Comparison of ENCODE assay signal across 14 mouse cellular contexts in the genomic region with DNA sequence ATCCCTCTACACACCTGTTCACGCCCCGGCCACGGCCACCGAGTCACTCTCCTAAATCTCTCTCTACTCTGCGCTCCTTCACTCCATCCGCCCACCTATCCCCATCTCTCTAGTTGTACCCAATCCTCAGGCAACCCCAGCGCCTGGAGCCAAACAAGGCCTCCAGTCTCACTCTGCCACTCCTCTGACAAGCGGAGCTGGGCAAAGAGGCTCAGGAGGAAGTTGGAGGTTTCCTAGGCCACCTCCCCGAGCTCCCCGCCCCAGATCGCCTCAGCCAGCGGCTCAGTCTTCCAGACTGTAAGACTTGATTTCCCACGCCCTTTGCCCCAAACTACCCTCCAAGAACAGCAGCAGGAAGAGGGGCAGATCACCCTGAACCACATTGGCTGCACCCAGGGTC. TPM values are rescaled to one million over a fixed set of nuclear protein-coding genes. Genes with fewer than 3 reads are reported as not detected.
DNase-seq lines count a peak whose midpoint lies in the region; ATAC-seq lines count a peak whose summit lies in the region.
"Had no signal": no experiment of that assay in that cellular context is flagged by ENCODE, and none has a peak within 500 bp of the region (broad histone marks: within the 10 kb centered on the region; RNA-seq: fewer than 3 reads in every experiment).

No protein-coding gene starts in this region.

- WGBS in heart, embryonic 16.5 days: 48% methylated on average over 13 of the region's 13 CpGs
- WGBS in heart, embryonic 12.5 days: 48% methylated on average over 13 of the region's 13 CpGs
- 41% methylated on average over 13 of the region's 13 CpGs for WGBS in stomach, embryonic 16.5 days

- H3K9ac ChIP-seq in heart, embryonic 16.5 days (ENCODE audit: low read length): no peak overlapping the region
- H3K9ac ChIP-seq in heart, embryonic 12.5 days: no peak overlapping the region
- H3K9ac ChIP-seq in stomach, embryonic 16.5 days (ENCODE audit: low read length): no peak overlapping the region
- H3K9ac ChIP-seq: limb, embryonic 15.5 days; neural tube, embryonic 12.5 days had no signal

- no peak for ATAC-seq in heart, embryonic 16.5 days (replicated peaks; ENCODE audit: extremely low read depth, insufficient read depth, low FRiP score)
- no peak for ATAC-seq in heart, embryonic 12.5 days (ENCODE audit: insufficient number of reproducible peaks, low FRiP score)
- peak; percentile 12 for ATAC-seq in inflammation-experienced regulatory T-cells, adult 6 months
- no peak for ATAC-seq in stomach, embryonic 16.5 days (ENCODE audit: insufficient read depth, low FRiP score)
- ATAC-seq: activated CD4-positive, CD25-positive, alpha-beta regulatory T cell, adult 4 months had no signal

- H3K27ac ChIP-seq in heart, embryonic 16.5 days (ENCODE audit: low read length): no peak overlapping the region; the same call in 1 of the 2 replicates
- H3K27ac ChIP-seq in heart, embryonic 12.5 days (ENCODE audit: poor library complexity, severe bottlenecking): no peak overlapping the region
- H3K27ac ChIP-seq in stomach, embryonic 16.5 days (ENCODE audit: low read length): peak overlapping the region; percentile 40; the same call in 1 of the 2 replicates
- H3K27ac ChIP-seq: limb, embryonic 15.5 days; neural tube, embryonic 12.5 days had no signal

- 0 out of 2 replicates have a peak overlapping the region, but pooled peaks have one; percentile 6 for H3K4me3 ChIP-seq in heart, embryonic 16.5 days (ENCODE audit: low read length)
- H3K4me3 ChIP-seq in heart, embryonic 12.5 days: no peak overlapping the region
- no peak overlapping the region for H3K4me3 ChIP-seq in stomach, embryonic 16.5 days (replicated peaks; ENCODE audit: low read length)
- H3K4me3 ChIP-seq: limb, embryonic 15.5 days; neural tube, embryonic 12.5 days had no signal

- peak; percentile 29 for DNase-seq in ES-CJ7 (ENCODE audit: low read depth, low spot score)
- no peak for DNase-seq in adrenal gland, postnatal 10 days
- no peak for DNase-seq in ovary, postnatal 36 days (ENCODE audit: low spot score)
- no peak for DNase-seq in layer of hippocampus, adult 9-11 months
- DNase-seq: B cell, adult 2 months; right cerebral cortex, postnatal 25 days had no signal

- no peak overlapping the region; the same call in 1 of the 2 replicates for H3K4me2 ChIP-seq in heart, embryonic 16.5 days (ENCODE audit: low read depth, low read length)
- no peak overlapping the region for H3K4me2 ChIP-seq in heart, embryonic 12.5 days
- peak overlapping the region; percentile 16; the same call in 1 of the 2 replicates for H3K4me2 ChIP-seq in stomach, embryonic 16.5 days (ENCODE audit: low read depth, low read length)
- H3K4me2 ChIP-seq: limb, embryonic 15.5 days; neural tube, embryonic 12.5 days had no signal

- no peaks in the 10 kb centered on the region for H3K9me3 ChIP-seq in heart, embryonic 16.5 days (replicated peaks; ENCODE audit: control insufficient read depth, low read length)
- H3K9me3 ChIP-seq in heart, embryonic 12.5 days (replicated peaks): no peaks in the 10 kb centered on the region
- no peaks in the 10 kb centered on the region for H3K9me3 ChIP-seq in stomach, embryonic 16.5 days (replicated peaks; ENCODE audit: control insufficient read depth, low read length)
- H3K9me3 ChIP-seq: limb, embryonic 15.5 days; neural tube, embryonic 12.5 days had no signal

- H3K36me3 ChIP-seq in heart, embryonic 16.5 days (ENCODE audit: control insufficient read depth, insufficient read depth): no peaks in the 10 kb centered on the region
- H3K36me3 ChIP-seq in heart, embryonic 12.5 days: no peaks in the 10 kb centered on the region
- no peaks in the 10 kb centered on the region for H3K36me3 ChIP-seq in stomach, embryonic 16.5 days (ENCODE audit: control insufficient read depth, insufficient read depth, low read length)
- H3K36me3 ChIP-seq: limb, embryonic 15.5 days; neural tube, embryonic 12.5 days had no signal

- peaks cover 38% of the 10 kb centered on the region for H3K27me3 ChIP-seq in heart, embryonic 16.5 days (ENCODE audit: control insufficient read depth, insufficient read depth, low read length)
- peaks cover 67% of the 10 kb centered on the region for H3K27me3 ChIP-seq in heart, embryonic 12.5 days (replicated peaks)
- peaks cover 27% of the 10 kb centered on the region for H3K27me3 ChIP-seq in stomach, embryonic 16.5 days (ENCODE audit: control insufficient read depth, insufficient read depth, low read length)

- H3K4me1 ChIP-seq in heart, embryonic 16.5 days (ENCODE audit: control insufficient read depth, insufficient read depth, low read length): peaks cover 18% of the 10 kb centered on the region
- H3K4me1 ChIP-seq in heart, embryonic 12.5 days (replicated peaks): peaks cover 26% of the 10 kb centered on the region
- H3K4me1 ChIP-seq in stomach, embryonic 16.5 days (ENCODE audit: control insufficient read depth, insufficient read depth, low read length): peaks cover 25% of the 10 kb centered on the region

RNA-seq across cellular contexts. Expression of a gene that starts 2.7 kb away (rescaled TPM):
- polyA plus RNA-seq in heart, embryonic 16.5 days (2015; fragmentation: Nextera tagmentation; extraction: Ambion mirVana): 1.4 and 3.6 TPM in 2 replicates
- not detected in 2 replicates for polyA plus RNA-seq in heart, embryonic 12.5 days (2016; fragmentation: Nextera tagmentation; extraction: Ambion mirVana)
- 10 to 100 TPM; 71.4 to 79.0 (median 77.8) TPM for polyA plus RNA-seq in inflammation-experienced regulatory T-cells, adult 6 months (2017; shearing (Covaris generic))
- 0.15 and 0.22 TPM in 2 replicates for polyA plus RNA-seq in stomach, embryonic 16.5 days (2015; fragmentation: Nextera tagmentation; extraction: Ambion mirVana)
- total RNA-seq in adrenal gland, postnatal 10 days (2021): 1 to 10 TPM; 1.1 to 1.2 TPM
- total RNA-seq: layer of hippocampus, adult 8-10 months had no signal
- polyA plus RNA-seq: neural tube, embryonic 12.5 days had no signal

RNA-seq across cellular contexts. Expression of a gene that starts 41.6 kb away (rescaled TPM):
- 44.7 and 53.2 TPM in 2 replicates for polyA plus RNA-seq in heart, embryonic 16.5 days (2015; fragmentation: Nextera tagmentation; extraction: Ambion mirVana)
- polyA plus RNA-seq in heart, embryonic 12.5 days (2016; fragmentation: Nextera tagmentation; extraction: Ambion mirVana): 47.2 and 49.2 TPM in 2 replicates
- 10 to 100 TPM; 67.6 to 86.3 (median 83.9) TPM for polyA plus RNA-seq in inflammation-experienced regulatory T-cells, adult 6 months (2017; shearing (Covaris generic))
- polyA plus RNA-seq in stomach, embryonic 16.5 days (2015; fragmentation: Nextera tagmentation; extraction: Ambion mirVana): 87.7 and 87.9 TPM in 2 replicates
- 10 to 100 TPM; 20.2 to 23.1 TPM for total RNA-seq in adrenal gland, postnatal 10 days (2021)

RNA-seq across cellular contexts. Expression of a gene that starts 58.8 kb away (rescaled TPM):
- 4.0 and 5.4 TPM in 2 replicates for polyA plus RNA-seq in heart, embryonic 16.5 days (2015; fragmentation: Nextera tagmentation; extraction: Ambion mirVana)
- polyA plus RNA-seq in heart, embryonic 12.5 days (2016; fragmentation: Nextera tagmentation; extraction: Ambion mirVana): 2.6 TPM in 2 replicates
- under 1 TPM; 0.39 to 0.59 (median 0.50) TPM for polyA plus RNA-seq in inflammation-experienced regulatory T-cells, adult 6 months (2017; shearing (Covaris generic))
- polyA plus RNA-seq in stomach, embryonic 16.5 days (2015; fragmentation: Nextera tagmentation; extraction: Ambion mirVana): 5.1 and 6.4 TPM in 2 replicates
- 10 to 100 TPM; 13.2 to 23.1 TPM for total RNA-seq in adrenal gland, postnatal 10 days (2021)

Comparison
In these comparisons a context has a peak if more than half of its experiments do, and no peak if none do; other contexts are left out.
1. RNA of a gene that starts 2.7 kb away (polyA plus RNA-seq): 71.4 to 79.0 TPM in inflammation-experienced regulatory T-cells, adult 6 months; 1.4 to 3.6 TPM in heart, embryonic 16.5 days, 0.15 to 0.22 TPM in stomach, embryonic 16.5 days and not detected in heart, embryonic 12.5 days; every median in the first group is over 10 times any median in the second.